Mouse (Mus musculus) ES-E14 (cell line): Measurements from ENCODE around the gene Gipc3.

Source experiments
- CHD2 ChIP-seq: IDR thresholded peaks from 2 replicates; pipeline ENCODE4 v1.6.1; 2014; ENCODE audit warnings: mild to moderate bottlenecking, low read depth, low read length, inconsistent platforms
- HCFC1 ChIP-seq: IDR thresholded peaks from 2 replicates; pipeline ENCODE4 v1.6.1; 2012; ENCODE audit warnings: low read length, inconsistent platforms, borderline replicate concordance; ENCODE audit not compliant: insufficient read depth
- MAFK ChIP-seq: IDR thresholded peaks from 2 replicates; pipeline ENCODE4 v1.6.1; 2014; ENCODE audit warnings: mild to moderate bottlenecking, low read depth, low read length, inconsistent platforms; ENCODE audit not compliant: insufficient read depth
- ZNF384 ChIP-seq: IDR thresholded peaks from 2 replicates; pipeline ENCODE4 v1.6.1; 2012; ENCODE audit warnings: low read depth, low read length, inconsistent platforms

DNA sequence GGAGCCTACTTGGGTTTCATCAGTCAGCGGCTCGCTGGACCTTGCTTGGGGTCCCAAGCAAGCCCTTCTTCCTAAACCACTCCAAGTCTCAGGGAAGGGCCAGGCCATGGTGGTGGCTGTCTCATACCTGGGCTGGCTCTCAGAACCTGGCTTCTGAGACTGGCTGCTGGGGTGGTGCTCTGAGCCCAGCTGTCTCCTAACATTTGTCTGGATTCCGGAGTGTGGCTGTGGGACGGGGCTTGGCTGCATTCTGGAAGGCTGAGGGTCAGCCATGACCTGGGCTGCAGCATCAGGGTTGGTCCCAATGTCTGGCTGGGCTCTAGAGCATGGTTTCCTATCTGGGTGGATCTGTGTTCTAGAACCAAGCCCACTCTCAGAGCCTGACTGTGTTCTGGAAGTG lies 6.5 kb downstream of the Gipc3 start:
- TF ChIP-seq MAFK (no peak), ZNF384 (no peak), CHD2 (no peak), HCFC1 (no peak)
